Mouse (Mus musculus) liver, postnatal 0 days (tissue): ENCODE data around the gene Ms4a2.

ENCODE experiments used
- CTCF ChIP-seq: sonication (generic); IDR thresholded peaks from 2 replicates; pipeline ENCODE4 v1.5.1; 2016; ENCODE audit warnings: antibody characterized with exemption, low read depth
- EP300 ChIP-seq: IDR thresholded peaks from 2 replicates; pipeline ENCODE4 v1.6.1; 2016; ENCODE audit warnings: antibody characterized with exemption, low read depth, mild to moderate bottlenecking

DNA sequence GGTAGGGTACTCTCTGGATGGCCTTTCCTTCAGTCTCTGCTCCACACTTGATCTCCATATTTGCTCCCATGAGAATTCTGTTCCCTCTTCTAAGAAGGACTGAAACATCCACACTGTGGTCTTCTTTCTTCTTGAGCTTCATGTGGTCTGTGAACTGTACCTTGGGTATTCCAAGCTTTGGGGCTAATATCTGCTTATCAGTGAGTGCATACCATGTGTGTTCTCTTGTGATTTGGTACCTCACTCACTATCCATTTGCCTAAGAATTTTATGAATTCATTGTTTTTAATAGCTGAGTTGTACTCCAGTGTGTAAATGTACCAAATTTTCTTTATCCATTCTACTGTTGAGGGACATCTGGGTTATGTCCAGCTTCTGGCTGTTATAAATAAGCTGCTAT, 38.0 kb upstream of the Ms4a2 start:
- TF ChIP-seq CTCF (no peak), EP300 (0 out of 2 replicates have a peak, but pooled peaks have one; percentile 42)
